Mouse (Mus musculus): ENCODE data around the gene Zfand3.

Zfand3 gene

GRCm38 (mm10) chr17:30154861-30155260 is 150.3 kb downstream of the Zfand3 start:
- DNase-seq (ENCODE audit: low read depth) = no peak

- DNase-seq (ENCODE audit: low read depth) = no peak
Measured at GRCm38 (mm10) chr17:30155411-30155925, 150.9 kb downstream of the Zfand3 start.

DNA sequence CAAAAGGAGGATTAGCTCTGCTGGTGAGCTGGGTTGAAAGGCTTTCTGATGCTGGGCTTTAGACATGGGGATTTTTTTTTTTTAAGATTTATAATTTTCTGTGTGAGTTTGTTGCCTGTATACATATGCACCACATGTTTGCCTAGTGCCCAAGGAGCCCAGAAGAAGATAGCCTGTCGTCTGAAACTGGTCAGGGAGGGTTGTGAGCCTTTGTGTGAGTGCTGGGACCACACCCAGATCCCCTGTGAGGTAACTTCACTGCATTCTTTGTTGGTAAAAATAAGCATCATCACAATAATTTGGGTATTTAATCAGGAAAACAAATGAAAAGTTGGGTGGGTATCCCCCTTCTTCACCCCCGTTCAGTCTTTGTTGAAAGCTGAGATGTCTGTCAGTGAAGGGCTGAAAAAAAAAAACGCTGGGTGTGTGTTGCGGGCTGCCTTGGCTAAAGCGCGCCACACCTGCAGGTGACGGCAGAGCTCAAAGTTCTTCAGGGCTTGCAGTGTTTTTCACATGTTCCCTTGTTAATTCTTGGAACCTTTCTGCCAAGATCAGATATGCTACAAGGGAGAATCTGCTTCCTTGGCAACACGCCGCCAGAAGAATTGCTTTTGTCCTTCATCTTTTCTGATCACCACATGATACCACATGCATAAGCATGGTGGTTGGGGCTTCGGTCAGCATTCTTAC is 154.0 kb downstream of the Zfand3 start:
- no peak for DNase-seq (ENCODE audit: low read depth)

DNA sequence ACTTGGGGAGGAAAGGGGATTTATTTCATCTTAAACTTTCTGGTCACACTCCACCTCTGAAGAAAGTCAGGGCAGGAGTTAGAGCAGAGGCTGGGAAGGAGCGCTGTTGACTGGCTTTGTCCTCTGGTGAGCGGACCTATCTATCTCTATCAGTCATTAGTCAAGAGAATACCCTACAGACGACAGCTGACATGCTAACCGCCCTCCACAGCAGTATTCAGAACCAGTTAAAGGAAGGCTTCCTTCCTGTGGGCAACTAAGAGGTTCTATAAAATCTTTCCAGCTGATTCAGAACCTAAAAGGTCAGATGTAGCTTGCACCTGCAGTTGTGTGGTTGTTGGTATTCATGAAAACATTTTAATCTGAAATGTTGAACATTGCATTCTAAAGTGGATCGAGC is 154.8 kb downstream of the Zfand3 start:
- no peak for DNase-seq (ENCODE audit: low read depth)

DNA sequence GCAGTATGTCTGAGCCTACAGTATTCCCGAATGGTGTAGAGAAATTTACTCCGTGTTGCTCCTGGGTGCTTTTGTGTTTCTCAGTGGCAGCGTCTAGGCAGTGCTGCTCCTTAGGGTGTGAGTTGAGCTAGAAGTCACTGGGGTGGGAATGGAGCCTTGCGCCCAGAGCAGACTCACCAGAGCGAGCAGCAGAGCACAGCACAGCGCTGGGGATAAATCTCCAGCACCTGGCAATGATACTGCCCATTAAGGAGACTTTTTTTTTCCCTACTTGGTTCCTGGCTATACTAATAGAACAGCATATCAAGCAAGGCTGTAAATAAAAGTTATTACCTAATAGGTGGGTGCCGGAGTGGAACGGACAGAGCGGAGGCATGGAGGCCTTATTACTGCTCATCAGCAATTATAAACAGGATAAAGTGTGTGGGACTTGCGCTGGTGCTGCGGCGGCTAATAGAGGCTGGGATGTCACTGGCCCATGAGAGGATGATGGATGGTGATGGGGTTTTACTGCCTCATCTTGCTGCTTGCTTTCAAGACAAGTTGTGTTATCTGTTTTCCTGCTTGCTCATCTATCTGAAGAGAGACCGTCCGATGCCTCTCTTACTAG is 156.4 kb downstream of the Zfand3 start:
- no peak for DNase-seq (ENCODE audit: low read depth)

- no peak for DNase-seq (ENCODE audit: low read depth)
Measured at GRCm38 (mm10) chr17:30162983-30163382, 158.4 kb downstream of the Zfand3 start.

DNA sequence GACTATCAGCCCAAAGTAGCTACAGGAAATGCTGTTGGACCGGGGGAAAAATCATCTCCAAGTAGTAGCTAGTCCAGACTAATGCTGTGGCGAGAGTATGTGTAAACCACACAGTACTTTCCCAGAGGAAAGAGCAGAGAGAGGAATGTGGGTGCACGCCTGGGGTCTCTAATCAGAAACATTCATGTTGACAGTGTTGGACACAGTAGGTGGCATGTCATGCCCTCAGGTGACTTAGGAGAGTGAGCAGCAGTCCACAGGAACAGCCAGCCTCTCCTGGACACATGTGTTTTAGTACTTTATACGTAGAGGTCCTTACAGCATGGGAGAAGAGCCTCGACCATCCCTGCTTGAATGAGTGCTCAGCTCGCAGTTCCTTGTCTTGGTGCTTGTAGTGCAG is 159.3 kb downstream of the Zfand3 start:
- no peak for DNase-seq (ENCODE audit: low read depth)

- DNase-seq (ENCODE audit: low read depth) = no peak
Measured at GRCm38 (mm10) chr17:30164818-30165217, 160.3 kb downstream of the Zfand3 start.

DNA sequence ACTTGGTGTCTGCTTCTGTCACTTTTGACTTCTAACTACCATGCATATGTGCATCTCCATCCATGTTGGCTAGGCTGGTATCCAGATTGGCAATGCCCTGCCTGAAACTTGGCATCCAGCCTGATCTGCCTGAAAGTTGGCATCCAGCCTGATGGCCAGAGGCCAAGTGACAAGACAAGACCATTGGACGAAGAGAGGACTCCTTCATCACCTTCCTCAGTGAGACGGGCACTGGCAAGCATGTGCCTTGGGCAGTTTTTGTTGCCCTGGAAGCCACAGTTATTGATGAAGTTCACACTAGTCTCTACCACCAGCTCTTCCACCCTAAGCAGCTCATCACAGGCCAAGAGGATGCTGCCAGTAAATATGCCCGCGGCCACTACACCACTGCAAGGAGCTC is 172.9 kb downstream of the Zfand3 start:
- DNase-seq (ENCODE audit: low read depth) = no peak

- DNase-seq (ENCODE audit: low read depth) = no peak
Measured at GRCm38 (mm10) chr17:30178402-30178801, 173.9 kb downstream of the Zfand3 start.

DNA sequence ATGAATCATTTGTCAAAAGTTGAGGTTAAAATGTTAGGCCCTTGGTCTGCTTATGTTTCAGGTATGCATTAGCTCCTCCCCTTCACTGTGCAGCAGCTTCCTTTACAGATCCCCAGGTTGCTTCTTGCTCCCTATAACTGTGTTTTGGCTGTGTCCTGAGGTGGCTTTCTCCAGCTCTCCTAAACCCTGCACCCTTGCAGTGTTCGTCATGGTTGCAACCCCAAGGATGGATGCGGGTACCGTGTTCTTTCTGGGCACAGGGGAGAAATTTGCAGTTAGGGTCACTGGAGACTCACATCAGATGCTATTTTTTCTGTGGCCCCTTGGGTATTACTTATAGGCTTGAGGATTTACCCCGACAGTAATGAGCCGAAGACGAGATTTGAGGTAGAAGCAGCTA is 175.7 kb downstream of the Zfand3 start:
- no peak for DNase-seq (ENCODE audit: low read depth)

DNA sequence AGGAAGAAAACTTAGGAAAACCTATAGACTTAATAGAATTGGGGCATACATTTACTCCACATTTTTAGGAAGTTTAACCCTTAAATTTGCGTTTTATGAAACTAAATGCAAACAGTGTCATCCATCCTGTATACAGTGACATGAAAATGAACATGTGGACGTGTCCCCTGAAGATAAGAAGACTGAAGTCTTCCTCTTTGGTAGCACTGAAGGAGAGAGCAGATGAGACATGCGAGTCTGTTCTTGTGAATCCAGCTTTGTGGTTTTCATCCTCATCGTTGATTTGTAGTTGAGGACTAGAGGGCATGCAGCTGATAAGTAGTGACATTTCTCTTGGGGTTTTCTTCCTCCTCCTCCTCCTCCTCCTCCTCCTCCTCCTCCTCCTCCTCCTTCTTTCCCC is 177.0 kb downstream of the Zfand3 start:
- no peak for DNase-seq (ENCODE audit: low read depth)

GRCm38 (mm10) chr17:30182063-30182462 is 177.5 kb downstream of the Zfand3 start:
- DNase-seq (ENCODE audit: low read depth) = no peak

DNA sequence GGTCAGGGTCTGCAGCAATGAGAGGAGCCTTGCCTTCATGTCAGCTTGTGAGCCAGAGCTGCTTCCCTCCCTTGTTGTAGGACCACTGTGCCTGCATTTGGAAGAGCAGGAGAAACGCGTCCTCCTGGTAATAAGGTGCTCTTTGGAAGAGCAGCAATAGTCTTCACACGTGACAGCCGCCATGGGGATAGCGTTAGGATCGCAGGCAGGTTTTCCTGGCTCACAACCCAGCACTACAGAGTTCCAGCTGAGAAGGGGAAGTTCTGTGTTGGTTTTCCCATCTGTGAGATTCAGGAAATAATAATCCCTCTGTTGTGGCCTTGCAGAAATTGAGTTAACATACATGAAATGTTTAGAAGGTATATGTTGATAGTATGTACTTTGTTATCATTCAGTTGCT is 179.0 kb downstream of the Zfand3 start:
- no peak for DNase-seq (ENCODE audit: low read depth)

GRCm38 (mm10) chr17:30187154-30187553 is 182.6 kb downstream of the Zfand3 start:
- DNase-seq (ENCODE audit: low read depth) = no peak

DNA sequence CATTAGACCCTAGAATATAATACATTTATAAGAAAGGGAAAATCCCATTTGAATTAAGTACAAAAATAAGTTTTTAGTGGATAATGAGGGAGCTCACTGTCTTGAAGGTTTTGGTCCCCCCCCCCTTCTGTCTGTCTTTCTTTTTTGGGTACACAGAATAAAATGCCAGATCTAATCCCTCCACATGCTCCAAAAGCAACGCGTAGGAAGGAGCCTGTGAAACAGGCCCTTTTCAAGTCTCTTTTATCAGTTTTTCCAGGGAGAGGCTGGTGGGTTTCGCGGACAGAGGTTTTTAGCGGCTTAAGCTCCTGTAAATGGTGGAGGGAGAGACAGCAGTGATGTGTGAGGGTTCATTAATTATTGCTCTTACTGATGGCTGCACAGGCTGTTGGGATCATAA is 183.0 kb downstream of the Zfand3 start:
- DNase-seq (ENCODE audit: low read depth) = no peak

DNA sequence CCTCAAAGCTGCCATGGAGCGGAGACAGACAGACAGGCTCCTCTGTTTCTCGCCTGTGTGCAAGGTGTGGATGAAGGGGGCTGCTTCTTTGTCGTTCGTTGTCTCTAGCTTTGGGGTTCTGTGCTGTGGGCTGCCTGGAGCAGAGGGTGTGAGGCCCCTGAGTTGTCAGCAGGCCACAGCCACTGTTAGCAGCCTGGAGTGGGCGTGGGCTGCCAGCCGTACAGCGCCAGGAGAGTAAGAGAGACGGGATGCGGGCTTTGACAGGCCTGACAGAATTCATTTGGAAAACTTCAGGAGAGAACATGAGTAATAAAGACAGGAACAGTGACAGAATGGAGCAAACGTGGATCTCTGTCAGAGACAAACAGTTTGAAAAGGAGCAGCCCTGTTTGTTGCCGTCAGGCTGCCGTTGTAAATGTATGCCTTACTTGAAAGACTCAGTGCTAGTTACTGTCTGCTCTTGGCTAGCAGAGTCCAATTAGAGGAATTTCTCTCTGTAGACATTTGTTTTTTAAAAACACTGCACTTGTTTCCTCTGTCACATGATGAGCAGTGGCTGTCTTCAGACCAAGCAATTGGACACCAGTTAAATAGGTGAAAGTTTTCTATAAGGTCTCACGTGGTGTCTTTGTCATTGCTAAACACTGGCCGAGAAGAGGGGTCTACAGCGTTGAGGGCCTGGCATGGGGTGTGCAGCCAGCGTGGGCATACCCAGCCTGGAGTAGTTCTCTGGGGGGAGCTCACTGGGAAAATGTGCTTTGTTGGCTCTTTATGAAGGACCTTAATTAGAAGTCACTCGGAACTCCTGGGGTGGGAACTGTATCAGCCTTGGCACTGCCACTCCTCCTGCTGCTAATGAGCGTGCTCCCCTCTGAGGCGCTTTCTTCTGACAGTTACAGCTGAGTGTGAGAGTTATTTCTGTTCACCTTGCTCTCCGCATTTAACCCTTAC is 183.8 kb downstream of the Zfand3 start:
- no peak for DNase-seq (ENCODE audit: low read depth)

- DNase-seq (ENCODE audit: low read depth) = no peak
Measured at GRCm38 (mm10) chr17:30191097-30191640, 186.6 kb downstream of the Zfand3 start.

DNA sequence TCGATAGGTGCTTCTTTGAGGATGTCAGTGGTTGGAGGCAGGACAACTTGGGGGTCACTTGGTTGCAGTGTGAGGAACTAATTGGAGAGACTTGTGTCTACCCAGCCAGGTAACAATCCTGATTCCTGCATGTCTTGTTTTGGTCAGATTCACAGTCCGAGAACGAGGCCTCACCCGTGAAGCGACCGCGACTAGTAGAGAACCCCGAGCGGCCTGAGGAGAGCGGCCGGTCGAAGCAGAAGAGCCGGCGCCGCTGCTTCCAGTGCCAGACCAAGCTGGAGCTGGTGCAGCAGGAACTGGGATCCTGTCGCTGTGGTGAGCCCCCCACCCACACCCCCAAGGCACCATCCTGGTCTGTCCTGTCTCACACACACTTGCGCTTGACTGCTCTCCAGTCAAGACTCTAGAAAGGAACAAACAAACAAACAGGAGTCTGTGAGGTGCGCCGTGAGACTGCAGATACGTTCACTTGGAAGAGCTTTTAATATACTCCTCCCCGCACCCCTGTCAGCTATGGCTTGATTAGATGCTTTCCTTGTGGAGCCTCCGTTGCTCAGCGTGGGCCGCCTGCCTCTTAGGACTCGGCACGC is 188.0 kb downstream of the Zfand3 start:
- no peak for DNase-seq (ENCODE audit: low read depth)

DNA sequence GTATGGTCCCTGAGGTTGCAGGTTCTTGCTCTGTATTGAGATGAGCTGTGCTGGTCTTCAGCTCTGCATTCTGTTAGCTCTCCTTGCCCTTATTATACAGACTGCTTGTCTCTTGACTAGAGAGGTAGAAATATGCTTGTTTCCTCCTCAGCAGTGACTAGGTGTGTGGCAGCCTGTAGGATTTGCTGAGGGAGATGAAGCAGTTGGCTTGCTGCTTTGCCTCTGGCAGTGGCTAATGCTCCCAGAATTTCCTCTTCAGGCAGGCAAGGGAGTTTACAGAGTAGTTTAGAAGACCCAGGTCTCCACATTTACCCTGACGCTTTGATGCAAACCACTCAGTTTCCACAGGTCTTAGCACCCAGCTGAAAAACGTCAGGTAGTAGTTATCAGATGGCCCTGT is 189.1 kb downstream of the Zfand3 start:
- DNase-seq (ENCODE audit: low read depth) = no peak

GRCm38 (mm10) chr17:30194091-30194490 is 189.6 kb downstream of the Zfand3 start:
- DNase-seq (ENCODE audit: low read depth) = no peak

Data from fibroblast of lung, adult 2 months (primary cell).